Mouse (Mus musculus): ENCODE measurements around the gene Fmnl3.
A peak's percentile ranks its signal among the peaks of the same experiment; 100 is the strongest.
"Not testable (repeated sequence)": the region's sequence is repeated elsewhere in the genome, so short reads cannot be mapped to it uniquely, and the experiment has no call there.

The Fmnl3 gene

GRCm38 (mm10) chr15:99387976-99388375, 17.7 kb upstream of the Fmnl3 start:
- DNase-seq (ENCODE audit: low read depth, low spot score) = no peak

- no peak for DNase-seq (ENCODE audit: low read depth, low spot score)
Measured at GRCm38 (mm10) chr15:99386796-99387195, 16.5 kb upstream of the Fmnl3 start.

GRCm38 (mm10) chr15:99386110-99386509, 15.8 kb upstream of the Fmnl3 start:
- DNase-seq (ENCODE audit: low read depth, low spot score) = not testable (repeated sequence)

GRCm38 (mm10) chr15:99384071-99384470, 13.8 kb upstream of the Fmnl3 start:
- peak; percentile 10 for DNase-seq (ENCODE audit: low read depth, low spot score)

- DNase-seq (ENCODE audit: low read depth, low spot score) = no peak
Measured at GRCm38 (mm10) chr15:99382893-99383292, 12.6 kb upstream of the Fmnl3 start.

- no peak for DNase-seq (ENCODE audit: low read depth, low spot score)
Measured at GRCm38 (mm10) chr15:99376240-99376639, 6.0 kb upstream of the Fmnl3 start.

- DNase-seq (ENCODE audit: low read depth, low spot score) = no peak
Measured at GRCm38 (mm10) chr15:99375581-99375980, 5.3 kb upstream of the Fmnl3 start.

GRCm38 (mm10) chr15:99375036-99375435, 4.8 kb upstream of the Fmnl3 start:
- DNase-seq (ENCODE audit: low read depth, low spot score) = no peak

GRCm38 (mm10) chr15:99372761-99373160, 2.5 kb upstream of the Fmnl3 start:
- DNase-seq (ENCODE audit: low read depth, low spot score) = no peak

GRCm38 (mm10) chr15:99371526-99372340, 1.5 kb upstream of the Fmnl3 start:
- no peak for DNase-seq (ENCODE audit: low read depth, low spot score)

- DNase-seq (ENCODE audit: low read depth, low spot score) = peak; percentile 51
Measured at GRCm38 (mm10) chr15:99369391-99370171, 701 bp downstream of the Fmnl3 start.

GRCm38 (mm10) chr15:99368583-99369266, 1.6 kb downstream of the Fmnl3 start:
- no peak for DNase-seq (ENCODE audit: low read depth, low spot score)

- DNase-seq (ENCODE audit: low read depth, low spot score) = no peak
Measured at GRCm38 (mm10) chr15:99364921-99365320, 5.4 kb downstream of the Fmnl3 start.

GRCm38 (mm10) chr15:99364022-99364530, 6.2 kb downstream of the Fmnl3 start:
- no peak for DNase-seq (ENCODE audit: low read depth, low spot score)

GRCm38 (mm10) chr15:99358952-99359351, 11.3 kb downstream of the Fmnl3 start:
- DNase-seq (ENCODE audit: low read depth, low spot score) = no peak

- DNase-seq (ENCODE audit: low read depth, low spot score) = no peak
Measured at GRCm38 (mm10) chr15:99356462-99356861, 13.8 kb downstream of the Fmnl3 start.

GRCm38 (mm10) chr15:99355660-99356059, 14.6 kb downstream of the Fmnl3 start:
- DNase-seq (ENCODE audit: low read depth, low spot score) = no peak

GRCm38 (mm10) chr15:99352306-99352705, 18.0 kb downstream of the Fmnl3 start:
- DNase-seq (ENCODE audit: low read depth, low spot score) = no peak

- DNase-seq (ENCODE audit: low read depth, low spot score) = no peak
Measured at GRCm38 (mm10) chr15:99351610-99352009, 18.7 kb downstream of the Fmnl3 start.

- DNase-seq (ENCODE audit: low read depth, low spot score) = no peak
Measured at GRCm38 (mm10) chr15:99344961-99345360, 25.3 kb downstream of the Fmnl3 start.

GRCm38 (mm10) chr15:99344148-99344870, 26.0 kb downstream of the Fmnl3 start:
- peak; percentile 42 for DNase-seq (ENCODE audit: low read depth, low spot score)

Data from forelimb bud, embryonic 11.5 days (tissue).